Mouse (Mus musculus): ENCODE measurements around the gene Cd80.
"Not testable (repeated sequence)": the region's sequence is repeated elsewhere in the genome, so short reads cannot be mapped to it uniquely, and the experiment has no call there.

Gene Cd80

DNA sequence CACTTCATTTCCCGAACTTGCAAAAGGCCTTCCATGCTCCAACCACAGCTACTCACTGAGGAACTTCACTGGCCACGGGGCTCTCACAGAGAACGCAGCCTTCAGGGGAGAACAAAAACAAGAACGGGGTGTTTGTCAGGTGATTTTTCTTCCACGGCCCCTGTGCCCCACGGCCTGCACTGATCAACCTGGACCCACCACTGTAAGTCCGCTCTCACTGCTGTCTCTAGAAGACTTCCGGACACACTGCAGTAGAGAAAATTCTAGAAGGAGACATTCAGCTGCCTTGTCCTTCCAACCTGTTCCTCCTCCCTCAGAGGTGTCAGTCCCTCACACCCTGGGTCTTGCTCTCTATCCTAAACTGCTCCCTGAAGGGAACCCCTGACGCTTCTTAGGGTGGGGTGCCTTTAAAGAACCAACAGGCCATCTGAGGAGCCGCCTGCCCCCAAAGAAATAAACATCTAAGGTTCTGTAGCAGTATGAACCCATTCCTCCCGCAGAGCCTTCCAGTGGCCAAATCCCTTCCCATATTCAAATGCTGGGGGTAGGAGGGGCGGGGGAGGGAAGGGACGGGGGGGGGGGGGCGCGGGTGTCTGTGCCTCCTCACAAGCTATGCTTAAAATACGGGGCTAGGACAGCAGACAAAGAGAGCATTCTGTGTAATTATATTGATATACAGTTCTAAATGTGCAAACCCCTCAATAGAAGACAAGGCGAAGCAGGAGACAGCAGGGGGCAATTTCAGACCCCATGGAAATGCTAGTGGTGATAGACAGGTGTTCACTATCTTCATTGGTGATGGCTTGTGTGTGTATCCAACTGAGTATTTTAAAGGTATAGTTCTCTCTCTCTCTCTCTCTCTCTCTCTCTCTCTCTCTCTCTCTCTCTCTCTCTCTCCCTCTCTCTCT, at the start of gene Cd80:
Cd80 (plus strand) TSS at position 51 of the 908 bp plus-strand sequence.
- DNase-seq, result no peak

DNA sequence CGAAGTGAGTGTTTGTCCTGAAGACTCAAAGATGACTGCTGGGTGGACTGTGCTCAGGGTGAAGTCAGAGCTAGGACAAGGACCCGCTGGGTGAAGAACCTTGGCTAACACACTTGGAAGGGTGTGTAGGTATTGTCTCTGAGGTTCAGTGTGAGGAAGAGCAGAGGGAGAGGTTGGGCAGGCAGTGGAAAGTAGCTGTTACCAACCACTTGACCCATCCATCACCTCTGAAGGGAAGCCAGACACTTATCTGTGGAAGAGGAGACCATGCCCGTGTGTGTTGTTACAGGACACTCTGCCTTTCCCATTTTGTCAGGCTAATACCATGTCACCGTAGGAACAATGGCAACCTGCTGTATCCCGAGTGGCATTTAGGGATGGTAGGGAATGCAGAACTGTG, 49.1 kb upstream of the Cd80 start:
- DNase-seq, result no peak

DNA sequence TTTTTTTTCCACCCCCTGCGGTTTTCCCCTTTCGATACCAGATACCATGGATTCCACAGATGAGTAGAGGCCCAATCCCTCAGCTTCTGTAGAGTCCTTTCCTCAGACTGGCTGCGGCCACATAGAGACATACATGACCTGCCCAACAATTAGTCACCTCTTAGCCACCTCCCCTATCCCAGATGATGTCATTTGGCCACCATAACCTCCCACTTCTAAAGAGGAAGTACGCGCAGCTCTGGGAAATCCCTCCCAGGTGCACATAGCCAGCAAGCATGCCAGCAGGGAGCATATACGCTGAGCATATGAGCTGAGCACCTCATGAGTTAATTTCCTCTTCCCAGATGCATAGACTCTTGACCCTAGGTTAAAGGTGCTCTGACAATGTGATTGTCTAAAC, 48.7 kb upstream of the Cd80 start:
- no peak for DNase-seq

DNA sequence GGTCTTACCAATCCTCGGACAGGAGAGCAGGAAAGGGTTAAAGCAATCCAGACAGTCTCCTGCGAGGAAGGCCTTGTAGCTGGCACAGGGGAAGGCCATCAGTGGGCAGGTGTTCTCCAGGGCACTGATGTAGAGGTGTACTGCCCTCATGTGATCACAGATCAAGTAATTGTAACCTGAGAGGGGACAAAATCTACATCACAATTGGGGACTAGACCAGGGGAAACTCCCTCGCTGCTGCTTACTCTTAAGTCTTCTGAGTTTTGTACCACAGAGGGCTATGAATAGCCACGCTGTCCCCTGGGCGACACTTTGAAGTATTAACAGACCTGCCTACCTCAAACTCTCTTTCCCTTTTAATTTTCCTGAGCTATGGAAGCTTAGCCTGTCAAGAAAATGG, 47.8 kb upstream of the Cd80 start:
- no peak for DNase-seq

DNA sequence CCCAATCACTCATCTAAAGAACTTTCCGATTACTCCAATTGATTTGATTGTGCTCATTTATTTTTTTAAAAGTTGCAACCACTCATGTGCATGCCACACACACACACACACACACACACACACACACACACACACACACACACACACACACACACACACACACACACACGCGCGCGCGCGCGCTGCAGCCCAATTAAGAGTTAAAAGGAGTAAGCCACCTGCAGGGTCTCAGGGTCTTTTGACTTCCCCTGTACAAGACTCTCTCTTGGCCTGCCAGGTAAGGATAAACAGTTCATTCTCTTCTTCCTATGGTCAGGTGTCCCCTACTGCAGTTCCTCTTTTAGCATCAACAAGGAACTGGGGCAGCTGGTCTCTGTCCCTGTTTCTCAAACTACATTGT, 46.9 kb upstream of the Cd80 start:
- DNase-seq, result no peak

DNA sequence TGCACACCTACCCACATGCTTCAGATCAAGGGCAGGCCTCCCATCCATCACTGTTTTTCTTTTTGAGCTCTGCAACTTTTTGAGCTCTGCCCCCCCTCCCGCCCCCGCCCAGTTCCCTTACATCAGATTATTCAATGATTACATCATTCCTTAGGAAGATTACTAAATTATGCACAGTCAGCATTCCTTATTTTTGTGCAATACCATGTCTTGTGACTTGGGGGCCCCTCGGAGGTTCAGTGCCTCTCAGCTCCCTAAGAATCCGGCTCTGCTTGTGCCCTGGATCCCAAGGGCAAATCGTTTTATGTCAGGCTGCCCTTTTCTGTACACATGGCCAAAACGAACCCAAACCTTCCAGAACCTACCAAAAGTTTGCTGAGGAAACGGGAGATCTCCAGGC, 40.4 kb upstream of the Cd80 start:
- DNase-seq, result no peak

DNA sequence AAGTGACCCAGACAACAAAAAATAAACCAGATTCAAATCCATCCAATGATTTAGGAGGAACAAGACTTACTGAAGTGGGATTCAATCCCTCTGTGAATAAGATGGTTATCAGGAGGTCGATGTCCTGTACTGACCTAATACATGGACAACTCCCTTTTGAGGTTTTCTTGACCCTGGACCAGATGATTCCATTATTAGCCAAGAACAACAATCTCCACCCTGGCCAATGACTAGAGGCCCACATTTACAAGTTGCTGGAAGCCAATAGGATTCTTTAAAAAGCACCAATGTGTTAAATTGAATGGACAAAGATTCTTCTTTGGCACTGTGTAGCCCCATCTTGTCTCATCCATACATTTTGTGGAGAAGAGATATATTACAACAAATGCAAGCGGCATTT, 30.0 kb upstream of the Cd80 start:
- DNase-seq, result no peak

DNA sequence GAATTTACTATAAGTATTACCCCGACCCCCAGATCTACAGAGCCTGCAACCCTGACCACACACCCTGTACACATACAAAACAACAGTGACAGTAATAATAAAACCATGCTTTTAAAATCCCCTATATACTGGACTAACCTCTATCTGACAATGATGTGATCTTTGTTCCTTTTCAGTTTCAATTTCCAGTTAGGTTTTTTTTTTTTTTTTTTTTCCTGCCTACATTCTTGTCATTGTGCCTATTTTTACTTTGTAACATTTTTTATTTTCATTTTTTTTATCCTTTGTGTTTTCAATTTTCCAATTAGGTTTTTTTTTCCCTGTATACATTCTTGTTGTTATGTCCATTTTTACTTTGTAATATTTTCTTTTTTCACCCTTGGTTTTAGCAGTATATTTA, 29.6 kb upstream of the Cd80 start:
- no peak for DNase-seq

DNA sequence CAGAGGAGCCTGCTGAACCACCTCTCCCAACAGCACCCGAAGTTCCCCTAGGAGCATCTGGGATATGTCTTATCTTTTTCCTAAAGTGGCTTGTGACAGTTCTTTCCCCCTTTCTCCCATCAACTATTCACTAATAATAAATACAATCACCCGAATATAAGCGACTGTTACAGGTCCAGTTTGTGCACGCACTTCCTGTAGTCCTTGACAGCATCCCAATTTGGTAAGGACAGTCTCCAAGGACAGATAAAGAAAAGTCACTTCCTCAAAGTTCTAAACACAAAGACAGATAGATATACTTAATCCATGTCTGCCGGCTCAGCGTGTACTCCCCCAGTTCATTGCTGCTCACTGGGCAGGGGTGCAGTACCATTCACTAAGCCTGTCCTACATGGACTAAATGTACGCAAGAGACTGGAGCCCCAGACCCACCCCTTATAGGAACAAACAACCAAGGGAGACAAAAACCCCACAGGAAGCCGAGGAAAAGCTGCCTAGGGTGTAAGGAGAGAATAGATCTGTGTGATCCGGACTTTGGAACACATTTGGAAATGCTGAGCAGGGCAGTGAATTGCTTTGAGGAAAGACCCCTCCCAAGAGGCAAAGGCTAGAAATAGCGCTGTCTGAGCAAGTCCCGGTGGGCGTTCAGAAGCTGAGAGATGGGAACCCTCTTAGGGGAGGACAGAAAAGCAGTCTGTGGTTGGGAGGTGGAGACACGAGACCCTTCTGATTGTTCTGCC, 23.7 kb upstream of the Cd80 start:
- DNase-seq, result no peak

DNA sequence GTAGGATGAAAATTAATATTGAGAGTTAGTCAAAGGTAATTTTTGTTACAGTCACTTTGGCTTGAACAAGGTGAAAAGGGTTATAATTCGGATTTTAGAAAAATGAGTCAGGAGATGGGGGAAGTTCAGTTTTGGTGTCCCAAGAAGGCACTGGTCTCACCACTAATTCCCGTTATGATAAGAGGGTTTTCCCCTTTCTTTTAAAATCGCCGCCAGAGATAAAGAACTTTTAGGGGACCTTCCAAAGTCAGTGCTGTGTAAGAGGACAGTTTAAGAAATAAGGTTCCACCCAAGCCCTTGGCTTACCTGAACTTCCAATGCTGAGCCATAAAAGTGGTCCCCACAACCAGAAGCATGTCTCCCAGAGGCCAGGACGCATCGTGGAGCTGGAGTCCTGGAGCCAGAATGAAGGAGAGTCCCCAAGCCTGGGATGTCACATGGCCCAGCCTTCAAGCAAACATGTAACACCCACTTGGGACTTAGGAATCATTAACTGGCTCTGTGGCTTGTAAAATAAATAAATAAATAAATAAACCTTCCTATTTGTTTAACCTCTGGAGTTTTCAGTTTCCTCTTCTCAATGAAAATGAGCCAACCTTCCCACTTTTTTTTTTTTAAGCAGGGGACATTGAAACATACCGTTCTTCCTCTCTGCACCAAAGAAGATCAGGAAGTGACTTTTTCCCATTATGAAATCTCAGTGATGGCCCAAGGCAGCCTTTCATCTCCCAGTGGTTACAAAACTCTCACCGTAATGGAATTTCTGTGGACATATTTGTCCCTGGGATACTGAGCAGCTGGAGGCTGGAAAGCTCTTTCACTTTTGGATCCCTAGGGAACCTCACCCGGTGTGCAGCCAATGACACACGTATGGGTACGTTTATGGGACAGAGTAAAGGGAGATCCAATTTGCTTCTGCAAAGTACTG, 22.6 kb upstream of the Cd80 start, which contains the start of gene Pla1a:
Pla1a (minus strand) TSS at position 648 of the 928 bp plus-strand sequence.
- no peak for DNase-seq

DNA sequence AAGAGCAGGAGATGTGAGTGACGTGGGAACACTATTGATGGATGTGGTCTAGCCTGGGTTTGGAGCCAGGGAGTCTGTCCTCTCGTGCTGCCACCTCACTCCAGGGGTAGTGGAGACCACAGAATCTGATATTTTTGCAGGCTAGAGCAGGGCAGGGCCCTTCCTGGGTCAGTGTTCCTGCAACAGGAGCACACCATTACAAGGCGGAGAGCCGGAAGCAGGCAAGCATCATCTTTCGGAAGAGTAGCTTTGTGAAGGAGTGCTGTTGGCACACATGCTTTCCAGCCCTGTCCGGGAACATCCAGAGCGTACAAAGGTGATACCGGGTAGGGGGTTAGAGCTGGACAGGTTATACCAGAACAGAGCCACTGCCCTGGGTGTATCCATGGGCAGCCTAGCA, 21.8 kb upstream of the Cd80 start:
- DNase-seq, result no peak

DNA sequence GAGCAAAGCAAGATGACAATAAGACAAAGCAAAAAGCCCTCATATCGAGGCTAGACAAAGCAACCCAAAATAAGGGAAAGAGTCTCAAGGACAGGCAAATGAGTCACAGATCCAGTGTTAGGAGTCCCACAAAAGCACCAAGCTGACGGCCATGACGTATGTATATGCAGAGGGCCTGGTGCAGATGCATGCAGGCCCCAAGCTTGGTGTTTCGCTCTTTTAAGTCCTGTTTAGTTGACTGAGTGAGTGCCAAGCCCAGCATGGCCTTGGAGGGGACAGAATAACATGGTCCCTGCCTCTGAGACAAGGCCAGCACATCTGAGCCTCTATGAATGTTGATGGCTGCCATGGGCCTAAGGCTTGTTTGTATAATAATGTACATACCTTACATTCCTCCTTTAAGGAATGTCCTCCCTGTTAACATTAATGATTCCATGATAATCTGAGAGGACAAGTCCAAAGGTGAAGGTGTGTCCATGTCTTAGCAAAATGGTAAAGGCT, 21.0 kb upstream of the Cd80 start:
- no peak for DNase-seq

DNA sequence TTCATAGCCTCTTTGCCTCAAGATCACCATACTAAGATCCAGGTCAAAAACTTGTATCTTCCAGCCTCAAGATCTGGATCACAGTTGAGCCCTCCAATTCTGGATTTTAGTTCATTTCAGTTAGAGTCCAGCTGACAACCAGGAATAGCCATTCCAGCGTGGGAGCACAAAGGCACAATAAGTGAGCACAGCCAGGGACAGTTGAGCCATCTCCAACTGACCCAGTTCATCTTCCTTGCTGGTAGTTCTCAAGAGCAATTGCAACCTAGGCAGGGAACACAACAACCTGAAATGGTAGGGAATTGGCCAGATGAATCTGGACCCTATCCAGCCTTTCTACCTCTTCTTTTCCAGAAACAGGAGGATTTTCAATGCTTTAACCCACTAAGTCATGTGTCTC, 16.2 kb upstream of the Cd80 start:
- DNase-seq, result no peak

DNA sequence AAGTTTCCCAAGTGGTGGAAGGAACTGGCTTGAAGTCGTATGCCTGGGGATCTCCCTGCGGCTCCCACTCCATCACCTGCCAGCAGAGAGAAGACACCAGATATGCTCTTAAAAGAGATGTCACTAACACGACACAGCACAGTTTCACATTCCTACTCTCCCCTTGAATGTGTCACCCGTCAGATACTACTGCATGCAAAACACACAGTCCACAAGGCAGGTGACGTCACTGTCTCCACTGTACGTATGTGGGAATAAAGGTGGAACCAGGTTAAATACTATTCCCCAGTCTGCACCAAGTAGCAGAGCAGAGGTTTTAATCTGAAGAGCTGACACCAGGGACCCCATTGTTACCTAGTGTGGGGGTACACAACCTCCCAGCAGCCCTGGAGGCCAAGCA, 15.0 kb upstream of the Cd80 start:
- DNase-seq, result no peak

DNA sequence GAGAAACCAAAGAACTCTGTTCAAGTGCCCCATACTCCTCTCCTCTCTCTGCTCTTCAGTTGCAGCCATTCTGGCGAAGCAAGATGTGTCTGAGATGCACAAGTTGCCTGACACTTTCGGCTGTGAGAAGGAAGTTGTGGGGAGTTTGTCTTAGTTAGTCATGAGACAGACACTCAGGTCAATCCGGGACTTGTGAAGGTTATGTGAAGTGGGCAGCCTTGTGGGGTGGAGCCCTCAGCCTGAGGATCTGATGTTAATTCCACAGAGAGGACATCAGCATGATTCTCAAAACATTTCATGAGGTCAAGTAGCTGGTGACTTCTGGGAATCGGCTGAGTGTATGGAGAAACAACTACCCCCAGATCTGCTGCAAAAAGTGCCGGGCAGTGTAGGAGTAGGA, 13.8 kb upstream of the Cd80 start:
- no peak for DNase-seq

DNA sequence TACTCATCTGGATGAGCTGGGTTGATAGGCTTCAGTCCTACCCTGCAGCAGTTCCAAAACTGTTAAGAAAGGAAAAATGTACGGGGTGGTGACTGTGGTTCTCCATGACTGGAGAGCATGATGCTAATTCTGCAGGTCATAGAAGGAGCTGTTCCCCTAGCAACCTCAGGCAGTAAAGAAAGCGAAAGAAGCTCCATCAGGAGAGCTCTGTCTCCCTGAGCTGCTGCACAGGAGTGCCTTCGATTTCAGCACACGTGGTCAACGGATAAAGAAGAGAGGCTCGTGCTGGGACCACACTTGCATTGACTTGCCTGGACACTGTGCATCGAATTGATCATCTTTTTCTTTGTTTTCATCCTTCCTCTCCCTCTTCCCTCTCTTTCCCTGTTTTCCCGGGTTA, 13.1 kb upstream of the Cd80 start:
- no peak for DNase-seq

DNA sequence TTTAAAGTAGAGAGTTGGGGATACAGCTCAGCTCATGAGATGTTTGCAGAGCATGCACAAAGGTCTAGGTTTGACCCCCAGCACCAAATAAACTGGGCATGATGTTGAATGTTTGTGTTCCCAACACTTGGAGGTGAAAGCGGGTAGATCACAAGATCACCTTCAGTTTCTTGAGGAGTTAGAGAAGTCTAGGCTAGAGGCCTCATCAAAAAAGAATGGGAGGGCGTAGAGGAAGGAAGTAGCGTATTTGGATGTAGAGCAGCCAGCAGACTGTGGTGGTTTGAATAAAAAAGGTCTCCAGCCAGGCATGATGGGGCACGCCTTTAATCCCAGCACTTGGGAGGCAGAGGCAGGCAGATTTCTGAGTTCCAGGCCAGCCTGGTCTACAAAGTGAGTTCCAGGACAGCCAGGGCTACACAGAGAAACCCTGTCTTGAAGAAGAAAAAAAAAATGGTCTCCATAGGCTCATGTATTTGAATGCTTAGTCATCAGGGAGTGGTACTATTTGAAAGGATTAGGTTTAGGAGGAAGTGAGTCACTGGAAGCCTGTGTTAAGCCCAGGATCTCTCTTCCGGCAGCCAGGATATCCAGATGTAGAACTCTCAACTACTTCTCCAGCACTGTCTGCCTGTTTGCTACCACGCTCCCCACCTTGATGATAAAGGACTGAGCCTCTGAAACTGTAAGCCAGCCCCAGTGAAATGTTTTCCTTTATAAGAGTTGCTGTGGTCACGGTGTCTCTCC, 11.5 kb upstream of the Cd80 start:
- no peak for DNase-seq

DNA sequence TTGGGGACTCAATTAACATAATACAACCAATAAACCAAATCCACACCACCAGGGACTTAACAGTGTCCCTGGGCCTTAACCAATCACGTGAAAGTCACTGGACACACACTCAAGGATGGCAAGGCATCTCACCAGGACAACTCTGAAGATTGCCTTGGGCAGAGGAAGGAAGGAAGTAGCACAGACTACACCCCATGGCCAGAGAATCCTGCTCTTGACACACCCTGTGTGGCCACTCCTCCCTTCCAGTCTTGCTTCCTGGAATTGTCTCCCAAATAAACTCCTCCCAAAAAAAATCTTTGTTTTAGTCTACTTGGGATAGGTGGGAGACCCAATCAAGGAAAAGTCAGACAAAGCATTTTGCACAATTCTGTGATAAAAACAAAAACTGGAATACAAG, 10.3 kb upstream of the Cd80 start:
- no peak for DNase-seq

DNA sequence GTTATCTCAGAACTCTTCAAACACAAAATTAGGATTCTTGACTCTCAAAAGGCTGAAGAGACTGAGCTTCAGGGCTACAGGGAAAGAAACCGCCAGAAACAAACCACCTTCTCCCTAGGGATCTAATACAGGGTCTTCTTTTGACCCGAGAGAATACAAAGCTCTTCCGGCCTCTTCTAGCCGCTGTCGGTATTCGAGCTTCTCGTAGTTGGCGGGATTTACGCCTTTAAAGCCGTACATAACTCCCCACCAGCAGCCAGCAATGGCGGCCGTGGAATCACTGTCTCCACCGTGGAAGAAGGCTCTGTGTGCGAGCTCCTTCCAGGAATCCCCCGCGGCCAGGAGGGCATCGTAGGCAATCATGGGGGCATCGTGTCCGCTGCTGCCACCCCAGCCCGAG, 9.8 kb upstream of the Cd80 start:
- no peak for DNase-seq

DNA sequence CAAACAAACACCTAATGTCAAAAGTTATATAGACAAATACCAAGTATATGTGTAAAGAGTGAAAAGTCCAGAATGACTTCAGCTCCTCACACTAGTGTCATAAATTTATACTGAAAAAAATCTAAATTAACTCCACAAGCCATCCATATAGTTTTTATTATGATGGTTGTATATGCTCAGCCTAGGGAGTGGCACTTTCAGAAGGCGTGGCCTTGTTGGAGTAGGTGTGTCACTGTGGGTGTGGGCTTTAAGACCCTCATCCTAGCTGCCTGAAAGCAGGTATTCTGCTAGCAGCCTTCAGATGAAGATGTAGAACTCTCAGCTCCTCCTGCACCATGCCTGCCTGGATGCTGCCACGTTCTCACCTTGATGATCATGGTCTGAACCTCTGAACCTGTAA, 9.2 kb upstream of the Cd80 start:
- DNase-seq, result not testable (repeated sequence)

DNA sequence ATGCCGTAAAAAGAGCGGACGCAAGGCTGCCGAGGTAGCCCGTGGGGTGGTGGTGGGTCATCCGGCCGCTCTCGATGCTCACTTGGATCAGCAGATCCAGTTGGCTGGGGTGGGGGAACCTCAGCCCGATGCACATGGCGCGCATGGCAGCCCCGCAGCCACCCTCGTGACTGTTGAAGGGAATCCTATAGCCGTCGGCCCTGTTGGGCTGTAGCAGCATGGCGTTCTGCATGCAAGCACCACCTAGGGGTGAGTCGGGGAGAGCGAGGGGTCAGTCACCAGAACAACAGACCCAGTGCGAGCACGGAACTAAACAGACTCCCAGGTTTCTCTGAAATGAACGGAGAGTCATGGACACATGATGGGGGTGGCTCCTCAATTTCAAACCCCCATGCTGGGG, 8.0 kb upstream of the Cd80 start:
- DNase-seq, result no peak

DNA sequence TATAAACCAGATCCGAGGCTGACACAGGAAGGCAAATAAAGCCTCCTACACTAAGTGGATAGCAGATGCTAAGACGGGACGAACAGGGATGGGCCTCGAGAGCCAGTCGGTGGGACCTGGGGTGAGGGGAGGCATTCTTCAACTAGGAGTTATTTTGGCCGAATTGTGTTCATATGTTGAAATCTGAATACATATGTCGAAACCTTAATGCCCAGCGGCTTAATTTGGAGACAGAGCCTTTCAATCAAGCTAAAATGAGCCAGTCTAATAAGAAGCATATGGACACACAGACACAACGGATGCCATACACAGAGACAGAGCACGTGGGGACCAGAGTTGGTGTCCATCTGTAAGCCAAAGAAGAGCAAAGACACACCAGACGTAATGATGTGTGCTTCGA, 6.9 kb upstream of the Cd80 start:
- DNase-seq, result no peak

All from cerebellum, postnatal 25 days (tissue).